Mouse (Mus musculus) activated CD4-positive, CD25-positive, alpha-beta regulatory T cell, adult 4 months (primary cell): ENCODE measurements around the gene Gm17662. TPM values are rescaled to one million over a fixed set of nuclear protein-coding genes. Genes with fewer than 3 reads are reported as not detected.

ENCODE experiments used
- ATAC-seq: one replicate; pipeline ENCODE4 v1.8.0; 2017
- polyA plus RNA-seq, 2 experiments: library from polyadenylated mRNA; unstranded; fragments of 100-300 nt; shearing (Covaris generic); gene quantifications; one replicate each; pipeline ENCODE4 v1.2.1; 2017

Gene Gm17662
- not detected for polyA plus RNA-seq

GRCm38 (mm10) chr4:104857029-104857428 lies at the start of gene Gm17662:
TSS of gene Gm17662 (plus strand) at chr4:104857329.
- no peak for ATAC-seq

- ATAC-seq = no peak
Observed at GRCm38 (mm10) chr4:104810710-104811286, 46.3 kb upstream of the Gm17662 start.

- no peak for ATAC-seq
Observed at GRCm38 (mm10) chr4:104813617-104814016, 43.5 kb upstream of the Gm17662 start.

DNA sequence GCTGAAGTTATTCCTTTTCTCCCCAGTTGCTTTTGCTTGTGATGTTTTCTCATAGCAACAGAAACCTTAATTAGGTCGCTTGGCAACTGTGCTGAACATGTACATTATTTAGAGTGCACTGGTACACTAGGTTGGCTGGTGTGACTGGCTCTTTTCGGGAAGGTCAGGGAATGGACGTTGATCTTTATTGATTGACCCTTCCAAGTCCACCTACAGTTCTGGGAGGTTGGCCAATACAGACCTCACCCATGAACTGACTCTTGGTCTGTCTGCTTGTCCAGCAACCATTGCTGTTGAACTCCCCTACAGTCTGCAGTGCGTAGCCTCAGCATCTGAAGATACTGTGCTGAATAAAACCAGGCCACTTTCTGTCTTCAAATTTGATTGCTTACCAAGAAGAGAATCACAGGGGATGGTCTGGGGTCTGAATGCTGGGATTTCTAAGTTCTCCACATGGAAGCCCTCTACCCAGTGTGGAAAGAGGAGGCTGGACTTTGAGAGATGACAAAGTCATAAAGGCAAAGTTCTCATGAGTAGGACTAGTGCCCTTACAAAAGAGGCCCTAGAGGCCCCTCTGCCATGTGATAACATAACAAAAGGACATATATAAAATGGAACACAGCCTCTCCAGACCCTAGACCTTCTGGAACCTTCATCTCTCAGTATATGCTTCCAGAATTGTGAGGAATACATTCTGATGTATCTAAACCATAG lies 40.5 kb upstream of the Gm17662 start:
- no peak for ATAC-seq

DNA sequence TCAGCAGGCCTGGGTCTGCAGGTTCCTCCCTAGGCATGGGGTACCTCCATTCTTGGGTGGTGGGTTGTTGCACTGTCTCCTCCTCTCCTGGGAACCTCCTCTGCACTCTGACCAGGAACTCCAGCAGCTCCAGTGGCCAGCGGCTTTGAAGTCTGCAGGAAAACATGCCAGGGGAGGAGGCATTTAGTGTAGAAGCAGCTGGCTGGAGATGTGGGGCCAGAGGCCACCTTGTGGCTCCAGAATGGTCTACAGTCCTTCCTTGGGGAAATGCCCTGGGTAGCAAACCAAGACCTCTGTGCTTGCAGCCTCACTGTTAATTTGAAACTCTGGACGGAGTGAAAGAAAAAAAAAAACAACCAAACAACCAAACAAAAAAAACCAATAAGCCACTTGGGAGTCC lies 39.6 kb upstream of the Gm17662 start:
- ATAC-seq = no peak

DNA sequence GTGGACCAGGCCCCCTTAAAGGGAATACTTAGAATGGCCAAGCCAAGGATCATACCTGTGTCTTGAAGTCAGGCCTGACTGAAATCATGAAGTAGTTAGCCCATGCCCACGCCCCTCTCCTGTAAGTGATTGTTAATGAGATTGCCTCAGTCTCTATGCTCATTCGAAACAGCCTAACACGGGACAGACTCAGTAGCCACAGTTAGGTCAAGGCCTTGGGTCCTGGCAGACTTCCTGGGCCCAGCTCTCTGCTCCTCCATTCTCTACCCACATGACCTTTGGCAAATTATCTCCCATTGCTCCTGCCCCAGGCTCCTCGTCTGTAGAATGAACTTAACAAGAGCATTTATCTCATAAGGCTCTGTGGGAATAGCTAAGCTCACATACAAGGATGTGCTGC lies 38.1 kb upstream of the Gm17662 start:
- ATAC-seq = no peak

DNA sequence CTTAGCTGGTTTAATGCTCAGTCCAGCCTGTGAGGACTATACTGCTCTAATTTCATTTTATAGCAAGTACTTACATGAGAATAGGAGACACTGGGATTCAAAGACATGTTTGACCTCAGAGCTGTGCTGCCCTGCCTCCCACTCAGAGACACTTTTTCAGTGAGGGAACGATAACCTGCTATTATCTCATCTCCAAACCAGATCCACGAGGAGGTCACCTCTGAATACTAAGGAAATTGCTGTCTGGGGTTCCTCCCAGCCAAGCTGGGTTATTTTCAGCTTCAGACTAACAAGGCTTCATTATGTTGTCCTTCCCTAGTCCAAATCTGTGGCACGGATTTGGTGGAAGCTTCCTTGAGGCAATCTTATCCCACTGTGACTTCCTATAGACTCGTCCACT lies 37.2 kb upstream of the Gm17662 start:
- no peak for ATAC-seq

GRCm38 (mm10) chr4:104823597-104824101 lies 33.5 kb upstream of the Gm17662 start:
- no peak for ATAC-seq

DNA sequence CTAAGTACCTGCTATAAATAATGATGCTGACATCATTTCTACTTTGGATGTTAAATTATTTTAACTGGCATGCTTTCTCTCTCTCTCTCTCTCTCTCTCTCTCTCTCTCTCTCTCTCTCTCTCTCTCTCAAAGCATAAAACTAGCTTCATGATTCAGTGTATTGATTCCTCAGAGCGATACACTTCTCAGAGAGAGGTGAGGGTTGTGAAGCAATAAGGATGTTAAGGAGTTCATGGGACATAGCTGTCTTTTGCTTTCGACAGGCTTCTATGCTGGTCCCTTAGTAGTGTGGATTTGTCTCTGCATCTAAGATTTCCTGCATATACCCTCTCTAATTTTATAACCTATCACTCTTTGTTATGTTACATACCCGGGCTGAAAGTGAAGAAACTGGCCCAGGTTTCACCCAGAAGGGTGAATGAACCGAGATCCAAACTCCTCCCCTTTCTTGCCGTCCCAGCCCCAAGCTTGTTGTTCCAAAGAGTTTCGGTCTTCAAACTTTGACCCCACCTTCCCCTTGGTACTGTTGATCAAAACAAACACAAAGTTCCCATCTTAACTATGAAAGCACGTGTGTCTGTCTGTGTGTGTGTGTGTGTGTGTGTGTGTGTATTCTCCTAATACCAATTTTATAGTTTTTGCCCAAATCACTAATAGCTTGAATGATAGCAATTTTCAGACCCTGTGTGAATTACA lies 32.6 kb upstream of the Gm17662 start:
- no peak for ATAC-seq

DNA sequence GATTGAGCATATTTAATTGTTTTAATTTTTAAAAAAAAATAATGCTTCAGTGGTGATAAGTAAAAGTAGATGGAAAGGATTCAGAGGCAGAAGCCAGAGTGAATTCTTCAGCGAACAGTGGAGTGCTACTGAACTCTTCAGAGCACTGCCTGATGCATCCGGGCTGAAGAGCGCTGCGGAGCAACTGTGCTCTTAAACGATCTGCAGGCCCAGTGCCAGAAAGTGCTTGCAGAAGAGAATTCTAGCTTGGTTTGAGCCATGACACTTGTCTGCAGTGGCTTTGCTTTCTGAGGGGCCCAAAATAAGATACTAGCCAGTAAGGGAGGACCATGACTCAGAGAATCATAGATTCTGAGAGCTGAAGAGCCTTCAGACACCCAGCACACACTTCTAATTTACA lies 28.2 kb upstream of the Gm17662 start:
- no peak for ATAC-seq

DNA sequence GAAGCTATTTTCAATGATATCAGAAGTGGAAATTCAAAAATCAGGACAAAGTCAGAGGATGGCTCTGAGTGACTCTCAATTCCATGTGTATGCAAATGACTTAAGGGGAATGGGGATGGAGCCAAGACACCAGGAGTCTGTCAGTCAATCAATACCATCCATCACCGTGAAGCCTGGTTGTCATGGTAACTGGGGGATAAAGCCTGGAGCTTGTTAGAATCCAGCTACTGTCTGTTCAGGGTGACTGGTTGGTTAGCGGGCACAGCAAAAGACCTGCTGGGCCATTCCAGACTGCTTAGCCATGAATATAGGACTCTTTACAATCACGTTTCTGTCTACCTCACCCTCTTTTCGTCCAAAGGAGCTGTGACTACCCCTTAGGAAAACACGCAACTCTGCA lies 22.0 kb upstream of the Gm17662 start:
- ATAC-seq = no peak

- no peak for ATAC-seq
Observed at GRCm38 (mm10) chr4:104838342-104838741, 18.8 kb upstream of the Gm17662 start.

GRCm38 (mm10) chr4:104842204-104842603 lies 14.9 kb upstream of the Gm17662 start:
- no peak for ATAC-seq

GRCm38 (mm10) chr4:104843546-104843945 lies 13.6 kb upstream of the Gm17662 start:
- no peak for ATAC-seq

GRCm38 (mm10) chr4:104855216-104855615 lies 1.9 kb upstream of the Gm17662 start:
- ATAC-seq = no peak

DNA sequence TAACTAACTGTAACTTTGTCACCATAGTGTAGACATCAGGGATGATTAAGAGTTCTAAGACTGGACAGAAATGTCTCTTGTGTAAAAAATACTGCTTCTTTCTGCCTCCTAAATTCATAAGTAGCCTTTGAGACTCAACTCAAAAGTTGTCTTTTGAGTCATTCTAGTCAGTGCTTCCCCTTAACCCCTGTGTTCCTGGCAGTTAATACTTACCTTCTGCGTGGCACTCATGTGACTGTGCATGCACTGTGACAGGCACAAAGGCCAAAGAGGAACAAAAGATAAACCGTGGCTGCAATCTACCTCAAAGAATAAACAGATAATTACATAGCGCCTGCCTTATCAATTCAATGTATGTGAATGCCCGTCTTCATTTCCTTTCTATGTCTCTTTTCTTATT lies 694 bp downstream of the Gm17662 start:
- ATAC-seq = no peak

GRCm38 (mm10) chr4:104861241-104861640 lies 4.1 kb downstream of the Gm17662 start:
- ATAC-seq = no peak

DNA sequence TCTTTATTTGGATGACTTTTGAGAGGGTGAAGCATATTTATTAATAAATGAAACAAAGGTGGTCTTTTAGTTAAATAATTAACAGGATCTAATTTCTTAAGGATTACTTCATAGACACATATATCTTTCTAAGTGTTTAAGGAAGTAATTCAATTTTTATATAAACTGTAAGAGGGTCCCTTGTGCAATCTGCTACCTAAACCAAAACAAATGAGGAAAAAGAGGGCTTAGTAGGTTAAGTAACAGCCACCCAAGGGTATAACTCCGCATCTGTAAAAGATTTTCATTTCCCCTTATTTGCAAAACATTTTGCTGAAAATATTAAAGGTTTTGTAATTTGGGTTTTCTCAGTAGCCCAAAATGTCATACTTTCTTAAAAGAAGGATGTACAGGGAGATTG lies 7.3 kb downstream of the Gm17662 start:
- no peak for ATAC-seq

DNA sequence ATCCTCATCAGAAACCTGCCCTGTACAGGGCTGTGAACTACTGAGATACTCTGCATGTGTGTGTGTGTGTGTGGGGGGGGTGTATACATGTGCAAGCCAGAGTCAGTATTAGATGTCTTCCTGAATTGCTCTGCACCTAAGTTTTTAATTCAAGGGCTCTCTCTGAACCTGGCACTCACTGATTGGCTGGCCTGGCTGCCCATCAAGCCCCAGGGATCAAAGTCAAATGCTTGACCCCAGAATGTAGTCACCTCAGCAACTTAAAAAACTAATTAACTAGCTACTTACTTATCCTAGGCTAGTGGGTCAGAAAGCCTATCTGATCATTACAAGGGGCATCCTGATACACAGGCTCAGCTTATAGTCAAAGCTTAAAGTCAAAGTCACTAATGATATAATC lies 12.5 kb downstream of the Gm17662 start:
- ATAC-seq = no peak

DNA sequence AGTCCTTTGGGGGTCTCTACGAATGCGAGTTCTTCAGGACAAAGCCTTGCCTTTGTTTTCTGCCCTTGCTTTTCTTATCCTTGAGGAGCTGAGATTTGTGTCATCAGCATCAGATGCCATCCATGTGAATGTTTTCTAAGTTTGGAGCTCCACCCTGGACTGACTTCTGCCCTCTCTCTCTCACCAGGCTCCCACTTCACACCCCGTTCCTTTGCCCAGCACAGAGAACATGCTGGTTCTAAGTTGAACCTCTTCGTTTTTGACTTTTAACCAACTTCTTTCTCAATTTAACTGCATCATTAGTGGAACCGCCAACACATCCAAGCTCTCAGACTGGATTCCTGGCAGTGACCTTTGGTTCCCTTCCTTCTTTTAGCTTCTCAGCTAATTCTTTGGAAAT lies 13.1 kb downstream of the Gm17662 start:
- ATAC-seq = no peak

DNA sequence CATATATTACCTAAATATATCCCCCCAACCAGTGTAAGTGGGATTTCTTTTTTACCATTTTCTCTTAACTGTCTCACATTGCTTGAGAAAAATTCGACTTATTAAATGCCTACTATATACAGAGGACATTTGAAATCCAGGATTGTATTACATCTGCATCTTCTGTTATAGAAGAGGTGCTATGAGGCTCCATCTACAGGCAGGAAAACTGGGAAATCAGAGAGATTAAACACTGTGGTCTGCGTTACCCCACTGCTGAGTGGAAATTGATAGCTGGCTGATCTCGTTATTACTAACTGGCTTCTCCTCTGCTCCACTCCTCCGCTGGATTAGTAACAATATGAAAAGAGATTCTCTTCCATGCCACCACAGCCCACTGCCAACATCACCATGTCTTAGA lies 18.7 kb downstream of the Gm17662 start:
- no peak for ATAC-seq

DNA sequence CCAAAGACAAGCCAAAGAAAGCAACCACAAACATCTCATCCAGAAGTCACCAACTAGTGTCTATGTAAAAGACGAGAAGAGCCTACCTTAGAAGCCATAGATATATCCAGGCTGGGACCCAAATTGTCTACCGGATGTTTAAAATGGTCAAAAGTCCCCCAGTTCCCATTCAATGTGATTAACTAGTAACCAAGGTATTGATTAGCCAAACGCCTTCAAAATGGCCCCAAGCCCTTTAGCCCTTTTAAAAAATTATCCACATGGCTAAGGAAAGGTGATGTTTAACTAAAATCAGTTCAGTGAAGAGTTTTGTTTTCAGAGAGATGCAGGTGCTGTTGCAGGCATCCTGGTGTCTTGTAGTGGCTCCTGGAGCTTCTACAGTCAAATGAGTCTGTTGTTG lies 19.2 kb downstream of the Gm17662 start, which contains the start of gene C8a:
Gene C8a (minus strand): TSS at position 76 of the 400 bp plus-strand sequence.
- ATAC-seq = no peak

DNA sequence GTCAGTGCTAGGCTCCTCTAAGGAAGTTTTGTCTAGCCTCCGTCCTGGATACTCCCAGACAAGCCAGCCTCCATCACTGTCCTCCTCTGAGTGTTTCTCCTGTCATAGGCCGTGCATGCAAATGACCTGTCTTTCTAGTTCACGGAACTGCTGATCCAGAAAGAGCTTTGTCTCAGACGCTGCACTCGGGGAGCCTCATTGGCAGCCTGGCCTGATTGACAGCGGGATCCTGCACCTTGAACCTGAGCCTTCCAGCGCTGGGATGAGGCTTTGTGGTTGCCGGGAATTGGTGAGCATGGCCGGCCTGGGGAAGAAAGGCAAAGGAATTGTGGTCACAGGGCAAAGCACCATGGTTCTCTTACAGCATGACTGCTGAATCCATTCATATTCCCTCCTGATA lies 30.4 kb downstream of the Gm17662 start:
- ATAC-seq = no peak
